Mouse (Mus musculus): Measurements from ENCODE around the gene Ecsit.
"Not testable (repeated sequence)": the region's sequence is repeated elsewhere in the genome, so short reads cannot be mapped to it uniquely, and the experiment has no call there.

The Ecsit gene

DNA sequence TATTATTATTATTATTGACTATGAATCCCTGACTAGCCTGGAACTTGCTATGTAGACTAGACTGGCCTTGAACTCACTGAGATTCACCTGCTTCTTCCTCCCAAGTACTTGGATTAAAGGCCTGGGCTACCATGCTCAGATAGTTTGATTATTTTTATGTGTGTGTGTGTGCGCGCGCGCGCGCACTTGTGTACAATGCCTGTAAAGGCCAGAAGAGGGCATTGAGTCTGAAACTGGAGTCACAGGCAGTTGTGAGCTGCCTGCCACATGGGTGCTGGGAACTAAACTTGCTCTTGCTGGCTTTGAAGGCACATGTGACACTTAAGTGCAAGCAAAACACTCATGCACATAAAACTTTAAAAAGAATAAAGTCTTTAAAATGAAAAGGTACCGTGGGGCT is 4.0 kb upstream of the Ecsit start:
- DNase-seq = no peak

GRCm38 (mm10) chr9:22087034-22087618 is 1.9 kb upstream of the Ecsit start:
- no peak for DNase-seq

DNA sequence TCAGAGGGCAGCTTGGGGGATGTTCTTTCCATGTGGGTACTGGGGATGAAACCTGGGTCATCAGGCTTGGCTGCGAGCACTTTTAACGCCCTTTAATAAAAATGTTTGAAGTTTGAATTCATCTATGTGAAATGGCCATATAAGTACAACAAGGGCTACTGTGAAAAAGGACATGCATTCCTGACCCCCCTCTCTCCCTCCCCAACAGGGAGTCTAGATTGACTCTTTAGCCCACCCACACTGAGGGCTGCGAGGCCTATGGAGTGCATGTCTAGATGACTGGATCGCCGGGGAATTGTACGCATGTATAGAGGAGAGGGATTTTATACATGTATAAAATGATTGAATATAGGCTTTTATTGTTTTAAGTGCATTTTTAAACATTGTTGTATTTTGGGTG is 774 bp upstream of the Ecsit start:
- DNase-seq = no peak

- no peak for DNase-seq
These were observed 594 bp downstream of the Ecsit start for GRCm38 (mm10) chr9:22084667-22085021.

- no peak for DNase-seq
These were observed 9.0 kb downstream of the Ecsit start for GRCm38 (mm10) chr9:22076223-22076622.

DNA sequence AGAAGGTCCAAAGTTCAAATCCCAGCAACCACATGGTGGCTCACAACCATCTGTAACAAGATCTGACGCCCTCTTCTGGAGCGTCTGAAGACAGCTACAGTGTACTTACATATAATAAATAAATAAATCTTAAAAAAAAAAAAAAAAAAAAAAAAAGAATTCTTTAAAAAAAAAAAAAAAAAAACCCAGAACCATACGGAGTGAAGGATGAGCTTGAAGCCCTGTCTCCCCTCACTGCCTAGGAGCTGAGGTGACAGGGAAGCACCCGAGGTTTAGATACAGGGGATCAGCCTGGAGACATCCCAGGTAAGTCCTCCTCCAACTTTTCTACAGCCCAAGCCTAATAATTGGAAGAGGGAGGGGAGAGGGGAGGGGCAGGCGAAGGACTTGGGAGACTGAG is 9.5 kb downstream of the Ecsit start:
- not testable (repeated sequence) for DNase-seq

DNA sequence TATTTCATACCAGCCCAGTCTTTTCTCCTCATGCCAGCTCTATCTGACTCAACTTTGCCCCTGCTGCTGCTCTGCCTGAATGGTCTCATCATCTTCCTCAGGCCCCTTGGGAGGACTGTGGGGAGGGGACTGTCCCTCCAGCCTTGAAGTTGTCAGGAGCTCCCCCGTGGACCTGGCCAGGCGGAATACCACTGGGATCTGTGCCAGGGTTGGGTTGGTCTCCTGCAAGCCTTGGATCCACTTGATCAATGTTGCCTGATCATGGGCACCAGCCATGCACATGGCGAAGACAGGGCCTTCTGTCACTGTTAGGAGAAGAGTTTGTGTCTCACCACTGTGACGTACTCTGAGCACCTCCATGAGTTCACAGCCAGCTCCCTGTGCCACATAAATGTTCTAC is 13.0 kb downstream of the Ecsit start:
- DNase-seq = no peak

- DNase-seq = peak; percentile 97
These were observed 14.3 kb downstream of the Ecsit start, which contains the start of the genes Gm49318 and Zfp653 for GRCm38 (mm10) chr9:22070791-22071573. Gm49318 (minus strand) TSS chr9:22071259. Zfp653 (minus strand) TSS chr9:22071376.

DNA sequence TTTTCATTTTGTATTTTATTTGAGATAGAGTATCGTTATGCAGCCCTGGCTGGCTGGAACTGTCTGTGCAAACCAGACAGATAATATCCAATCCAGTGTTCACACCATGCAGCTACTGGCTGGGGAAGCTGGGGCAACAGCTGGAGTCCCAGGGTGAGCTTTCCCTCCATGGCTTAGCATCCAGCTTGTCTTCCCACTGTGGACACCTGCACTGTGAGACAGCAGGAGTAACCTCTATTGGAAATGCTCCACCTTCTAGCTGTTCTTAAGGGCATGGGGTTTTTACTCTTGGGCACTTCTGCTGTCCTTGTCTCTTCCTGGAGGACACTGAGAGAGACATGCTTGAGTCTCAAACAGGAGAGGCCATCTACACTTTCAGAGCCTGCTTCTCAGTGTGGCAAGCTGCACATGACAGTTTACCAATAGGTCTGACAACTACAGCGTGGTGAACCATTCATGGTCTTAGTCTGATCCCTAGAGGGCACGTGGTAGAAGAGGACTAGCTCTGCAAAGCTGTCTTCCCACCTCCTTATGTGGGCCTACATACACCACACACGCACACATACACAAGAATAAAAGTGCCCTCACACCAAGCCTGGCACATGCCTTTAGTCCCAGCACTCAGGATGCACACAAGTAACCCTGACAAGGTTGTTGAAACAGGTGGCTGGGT is 15.2 kb downstream of the Ecsit start:
- DNase-seq = no peak

DNA sequence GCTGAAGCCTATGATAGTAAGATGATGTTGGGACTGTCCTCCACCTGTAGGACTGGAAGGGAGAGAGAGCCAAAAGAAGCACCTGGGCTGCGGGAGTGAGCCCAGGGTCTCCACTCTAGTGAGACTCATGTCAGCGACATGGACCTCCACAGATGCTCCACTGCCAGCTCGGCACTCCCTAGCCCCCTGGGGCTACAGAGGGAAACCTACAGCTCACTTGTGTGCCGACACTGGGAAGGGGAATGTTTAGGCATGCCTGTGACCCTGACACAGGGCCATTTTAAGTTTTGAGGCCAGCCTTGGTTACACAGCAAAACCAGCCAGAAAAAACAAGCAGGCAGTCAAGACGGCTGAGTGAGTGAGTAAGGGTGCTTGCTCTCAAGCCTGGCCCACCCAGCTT is 18.0 kb downstream of the Ecsit start:
- DNase-seq = no peak

- no peak for DNase-seq
These were observed 18.8 kb downstream of the Ecsit start for GRCm38 (mm10) chr9:22066433-22066832.

- no peak for DNase-seq
These were observed 19.6 kb downstream of the Ecsit start for GRCm38 (mm10) chr9:22065642-22066041.

DNA sequence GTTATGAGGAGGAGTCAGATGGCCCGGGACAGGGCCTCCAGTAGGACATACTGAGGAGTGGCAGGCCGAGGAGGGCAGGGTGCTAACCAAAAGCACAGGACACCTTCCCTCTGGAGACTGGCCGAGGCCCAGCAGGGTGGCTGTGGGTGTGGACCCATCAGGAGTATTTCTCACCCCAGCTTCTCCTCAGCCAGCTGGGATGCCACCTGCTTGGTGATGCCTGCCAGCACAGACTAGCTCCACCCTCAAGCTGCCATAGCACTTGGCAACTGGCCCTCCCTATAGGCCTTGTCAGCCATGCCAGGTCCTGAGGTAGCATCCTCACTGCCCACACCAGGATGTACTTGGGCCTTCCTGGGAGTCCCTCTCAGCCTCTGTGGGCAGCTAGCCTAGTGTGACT is 20.9 kb downstream of the Ecsit start:
- DNase-seq = peak; percentile 26

DNA sequence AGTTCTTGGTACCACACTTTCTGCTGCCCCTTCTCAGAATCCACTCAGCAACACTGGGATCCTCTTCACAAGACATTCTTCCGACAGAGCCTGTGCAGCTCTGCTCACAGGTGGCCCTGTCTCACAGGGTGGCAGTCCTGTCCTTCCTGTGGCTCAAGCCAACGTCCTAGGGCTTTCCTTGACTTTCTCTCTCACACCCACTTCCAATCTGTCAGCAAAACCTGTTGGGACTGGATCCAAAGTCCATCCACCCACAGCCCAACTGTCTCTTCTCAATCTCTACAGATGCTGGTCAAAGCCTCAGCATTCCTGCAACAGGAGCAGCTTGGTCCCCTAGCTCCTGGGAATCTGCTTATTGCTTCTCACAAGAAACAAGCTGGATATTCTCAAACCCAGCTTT is 23.9 kb downstream of the Ecsit start:
- peak; percentile 58 for DNase-seq

GRCm38 (mm10) chr9:22058011-22058424 is 27.2 kb downstream of the Ecsit start:
- DNase-seq = peak; percentile 14

DNA sequence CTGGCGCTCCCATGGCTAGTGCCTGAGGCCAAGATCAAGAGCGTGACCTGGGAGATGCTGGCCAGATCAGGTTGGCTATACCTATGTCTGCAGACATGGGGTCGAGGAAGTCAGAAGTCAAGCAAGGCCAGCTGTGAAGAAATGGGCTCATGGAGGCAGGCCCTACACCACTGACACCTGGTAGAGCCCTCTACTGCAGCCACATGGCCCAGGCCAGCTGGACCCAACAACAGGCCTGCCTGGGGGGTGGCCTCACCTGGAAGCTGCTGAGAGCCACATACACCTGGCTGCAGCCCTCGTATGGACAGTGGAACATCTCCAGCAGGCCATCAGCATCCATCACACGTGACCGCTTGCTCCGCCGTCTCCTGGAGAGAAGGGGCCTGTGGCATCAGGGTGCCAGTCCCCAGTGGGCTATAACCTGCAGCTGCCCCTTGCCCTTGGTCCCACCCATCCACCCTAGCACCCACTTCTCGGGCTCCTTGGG is 28.2 kb downstream of the Ecsit start:
- DNase-seq = no peak

GRCm38 (mm10) chr9:22056303-22056910 is 28.8 kb downstream of the Ecsit start:
- no peak for DNase-seq

DNA sequence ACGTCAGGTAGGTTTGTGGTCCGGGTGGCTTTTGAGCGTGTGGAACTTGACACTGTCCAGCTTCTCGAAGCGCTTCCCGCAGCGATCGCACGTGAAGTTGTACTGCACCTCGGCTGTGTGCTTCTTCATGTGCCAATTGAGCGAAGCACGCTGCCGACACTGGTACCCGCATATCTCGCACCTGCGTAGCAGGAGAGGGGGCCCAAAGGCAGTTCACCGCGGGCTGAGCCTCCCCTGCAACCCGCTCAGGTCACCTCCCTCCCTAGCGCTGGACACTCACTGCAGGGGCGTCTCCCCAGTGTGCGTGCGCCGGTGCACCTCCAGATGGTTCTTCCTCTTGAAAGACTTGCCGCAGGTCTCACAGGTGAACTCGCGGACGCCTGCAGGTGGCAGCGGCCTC is 29.5 kb downstream of the Ecsit start:
- DNase-seq = peak; percentile 13

- DNase-seq = peak; percentile 79
These were observed 30.7 kb downstream of the Ecsit start for GRCm38 (mm10) chr9:22054411-22055076.

DNA sequence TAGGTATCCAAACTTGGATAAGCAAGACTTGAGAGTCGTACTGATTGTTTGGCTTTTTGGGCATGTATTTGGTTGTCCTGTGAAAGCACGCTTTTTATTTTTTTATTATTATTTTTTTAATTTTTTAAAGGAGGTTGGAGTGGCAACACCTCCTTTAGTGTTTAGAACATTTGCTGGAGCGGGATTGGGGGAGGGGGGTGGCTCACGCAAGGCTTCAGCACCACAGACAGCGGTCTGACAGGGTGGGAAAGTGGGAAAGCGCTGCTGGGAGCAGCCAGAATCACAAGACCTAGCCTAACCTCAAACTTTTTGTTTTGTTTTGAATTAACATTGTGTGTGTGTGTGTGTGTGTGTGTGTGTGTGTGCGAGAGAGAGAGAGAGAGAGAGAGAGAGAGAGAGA is 31.6 kb downstream of the Ecsit start:
- DNase-seq = no peak

GRCm38 (mm10) chr9:22051958-22052254 is 33.3 kb downstream of the Ecsit start, which contains the start of gene Elavl3:
Elavl3 (minus strand) TSS chr9:22052023.
- DNase-seq = peak; percentile 87

DNA sequence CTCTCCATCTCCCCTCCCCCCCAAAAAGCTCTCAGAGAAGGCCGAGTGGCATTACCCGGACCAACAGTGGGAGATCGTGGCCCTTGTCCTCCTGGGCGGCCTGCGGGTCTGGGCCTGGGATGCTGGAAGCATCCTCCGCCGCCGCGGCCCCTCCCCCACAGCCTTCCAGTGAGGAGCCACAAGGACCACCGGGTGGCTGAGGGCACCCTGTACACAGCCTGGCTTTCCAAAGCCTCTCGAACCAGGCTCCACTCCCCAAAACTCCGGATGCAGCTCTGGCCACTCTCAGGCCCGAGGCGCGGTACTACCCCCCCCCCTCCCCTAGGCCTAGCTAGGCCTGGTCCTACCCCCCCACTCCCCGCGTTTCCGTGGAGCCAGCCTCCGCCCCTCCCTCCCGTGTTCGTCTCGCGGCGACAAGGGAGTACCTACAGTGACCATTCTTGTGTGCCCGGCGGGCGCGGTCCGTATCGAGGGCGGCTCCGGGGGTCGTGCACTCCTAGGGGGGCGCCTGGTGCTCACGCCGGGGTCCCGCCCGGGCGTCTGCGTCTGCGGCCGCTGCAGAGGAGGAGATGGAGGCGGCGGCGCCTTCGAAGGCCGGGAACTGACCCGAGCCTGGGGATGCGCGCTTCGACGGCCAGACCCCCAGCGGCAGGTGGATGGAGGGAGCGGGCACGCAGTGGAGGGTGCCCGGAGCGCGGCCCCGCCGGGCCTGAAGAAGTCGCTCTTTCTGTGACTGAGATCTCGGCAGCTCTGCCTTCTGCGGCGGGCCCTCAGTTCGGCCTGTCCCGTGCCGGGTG is 33.9 kb downstream of the Ecsit start:
- DNase-seq = peak; percentile 56
